Mouse (Mus musculus) kidney, postnatal 25 days (tissue): ENCODE measurements around the gene Mdfi.
A peak's percentile ranks its signal among the peaks of the same experiment; 100 is the strongest.

Source experiments
- DNase-seq, 2 experiments: peaks; one replicate each; pipeline ENCODE4 v3.0.0; 2021; ENCODE audit warnings: mixed read lengths in 2 of 2

Mdfi gene

DNA sequence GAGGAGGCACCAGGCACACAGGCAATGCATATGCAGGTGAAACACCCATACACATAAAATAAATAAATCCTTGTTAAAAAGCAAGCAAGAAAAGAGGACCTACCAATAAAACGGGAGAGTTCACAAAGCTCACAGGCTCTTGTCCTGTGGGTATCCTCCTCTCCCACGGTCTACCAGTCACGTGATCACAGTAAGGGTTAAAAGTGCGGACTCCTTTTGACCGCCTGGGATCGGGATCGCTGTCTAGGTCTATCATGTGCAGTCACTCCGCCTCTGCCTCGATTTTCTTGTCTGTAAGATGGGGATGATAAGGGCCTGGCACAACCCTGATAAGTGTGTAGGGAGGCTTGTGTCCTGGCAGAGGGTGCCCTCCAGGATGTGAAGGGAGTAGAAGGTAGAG lies 37.1 kb downstream of the Mdfi start:
- no peak for DNase-seq

GRCm38 (mm10) chr17:47796968-47797367 lies 37.5 kb downstream of the Mdfi start:
- peak in 1 of 2 experiments; percentile 40 for DNase-seq

- DNase-seq, result peak in 1 of 2 experiments; percentile 36
Observed at GRCm38 (mm10) chr17:47796156-47796816, 38.2 kb downstream of the Mdfi start.

GRCm38 (mm10) chr17:47795446-47795845 lies 39.0 kb downstream of the Mdfi start:
- DNase-seq, result peak; percentile 69 to 75

GRCm38 (mm10) chr17:47793377-47793776 lies 41.1 kb downstream of the Mdfi start:
- DNase-seq, result peak; percentile 89 to 90

DNA sequence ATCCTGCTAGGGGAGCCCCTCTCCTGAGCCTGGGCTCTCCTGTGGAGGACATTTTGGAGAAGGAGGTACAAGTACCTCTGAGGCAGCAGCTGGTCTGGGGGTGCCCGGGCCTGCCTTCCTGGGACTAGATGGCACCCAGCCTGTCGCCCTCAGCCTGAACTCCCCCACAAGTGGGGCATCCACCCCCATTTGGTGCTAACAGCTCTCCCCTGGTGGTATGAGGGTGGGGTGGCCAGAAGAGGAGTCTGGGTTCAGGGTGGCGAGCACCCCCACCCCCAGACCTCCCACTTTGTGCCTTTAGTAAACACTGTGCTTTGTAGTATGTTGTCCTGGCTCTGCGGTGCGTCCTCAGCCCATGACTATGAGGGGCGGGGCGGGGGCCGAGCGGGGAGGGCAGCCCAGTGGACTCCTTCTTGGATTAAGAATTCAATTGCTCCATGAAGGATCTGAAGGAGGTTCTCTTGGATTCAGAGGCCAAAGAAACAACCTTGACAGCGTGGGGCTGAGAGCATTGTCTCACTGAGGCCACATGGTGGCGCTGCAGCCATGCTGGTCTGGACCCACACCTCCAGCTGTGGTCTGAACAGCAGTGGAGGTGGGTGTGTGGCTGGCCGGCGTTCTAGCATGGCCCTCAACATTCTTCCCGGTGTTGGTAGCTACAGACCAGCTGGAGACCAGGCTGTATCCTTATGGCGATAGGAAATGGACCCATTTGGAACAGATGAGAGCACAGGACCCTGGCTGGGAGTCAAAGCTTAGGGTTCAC lies 42.2 kb downstream of the Mdfi start:
- peak; percentile 70 to 72 for DNase-seq

- DNase-seq, result no peak
Observed at GRCm38 (mm10) chr17:47788996-47789395, 45.5 kb downstream of the Mdfi start.

GRCm38 (mm10) chr17:47788306-47788705 lies 46.2 kb downstream of the Mdfi start:
- no peak for DNase-seq

- DNase-seq, result no peak
Observed at GRCm38 (mm10) chr17:47787632-47788031, 46.9 kb downstream of the Mdfi start.

DNA sequence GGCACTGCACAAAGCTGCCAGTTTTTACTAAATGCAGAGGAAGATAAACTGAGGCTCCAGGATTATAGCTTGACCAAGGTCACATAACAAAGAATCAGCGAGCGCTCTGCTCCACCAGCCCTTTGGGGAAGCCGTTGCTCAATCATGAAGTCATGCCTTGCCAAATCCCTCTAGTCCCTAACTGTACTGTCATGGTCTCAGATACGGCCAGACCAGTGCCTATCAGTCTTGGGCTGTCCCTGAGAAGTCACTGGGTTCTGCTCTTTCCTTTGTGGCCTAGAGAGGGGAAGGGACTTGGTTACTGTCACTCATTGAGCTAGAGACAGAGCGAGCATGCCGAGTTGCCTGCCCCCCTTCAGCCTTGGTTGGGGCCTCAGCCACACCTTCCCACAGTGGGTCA lies 50.1 kb downstream of the Mdfi start:
- DNase-seq, result no peak

DNA sequence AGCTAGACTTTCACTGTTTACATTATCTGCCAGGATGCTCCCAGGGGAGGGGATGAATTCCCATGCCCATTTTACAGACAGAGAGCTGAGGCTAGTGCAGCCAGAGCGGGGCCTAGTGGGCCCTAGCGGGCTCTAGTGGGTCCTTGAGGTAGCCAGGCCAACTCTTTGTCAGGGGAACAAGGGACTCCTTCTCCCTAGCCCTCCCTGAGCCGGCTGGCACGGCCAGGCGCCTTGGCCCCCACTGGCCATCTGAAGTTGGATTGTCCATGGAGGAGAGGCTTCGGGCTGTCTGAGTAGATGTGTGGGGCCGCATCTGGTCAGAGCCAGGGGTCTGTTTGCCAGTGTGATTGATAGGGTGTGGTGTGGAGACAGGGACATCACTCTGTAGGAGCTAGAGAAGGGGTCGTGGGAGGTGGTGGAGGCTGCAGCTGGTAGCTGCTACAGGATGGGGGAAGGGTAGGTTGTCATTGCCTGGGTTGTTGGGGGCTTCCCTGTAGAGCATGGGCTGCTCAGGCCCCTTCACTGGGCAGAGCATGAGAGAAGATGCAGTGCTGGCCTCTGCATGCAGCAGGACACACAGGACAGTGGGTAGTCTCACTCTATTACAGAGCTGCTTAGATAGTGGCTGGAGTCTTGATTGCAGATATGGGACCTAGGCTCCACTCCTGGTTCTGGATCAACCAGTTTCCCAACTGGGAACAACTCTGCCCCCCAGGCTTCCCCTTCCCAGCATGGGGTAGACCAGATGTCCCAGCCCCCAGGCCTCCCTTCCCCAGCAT lies 50.9 kb downstream of the Mdfi start:
- DNase-seq, result no peak

DNA sequence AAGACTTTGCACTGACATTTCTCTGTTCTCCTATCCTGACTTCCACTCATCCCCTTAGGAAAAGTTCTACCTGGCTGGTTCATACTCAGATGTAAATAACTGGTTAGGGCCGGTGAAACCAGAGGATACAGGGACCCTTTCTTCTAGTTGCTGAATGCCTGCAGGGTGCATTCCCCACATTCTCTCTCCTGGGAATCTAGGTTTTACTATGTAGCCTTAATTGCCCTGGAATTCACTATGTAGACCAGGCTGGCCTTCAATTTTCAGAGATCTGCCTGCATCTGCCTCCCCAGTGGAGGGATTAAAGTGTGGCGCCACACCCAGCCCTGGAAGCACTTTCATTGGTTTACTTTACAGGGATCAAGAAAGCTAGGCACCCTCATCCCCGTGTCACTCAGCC lies 52.0 kb downstream of the Mdfi start:
- no peak for DNase-seq

- DNase-seq, result no peak
Observed at GRCm38 (mm10) chr17:47780470-47780869, 54.0 kb downstream of the Mdfi start.

GRCm38 (mm10) chr17:47777141-47777540 lies 57.4 kb downstream of the Mdfi start:
- DNase-seq, result no peak

DNA sequence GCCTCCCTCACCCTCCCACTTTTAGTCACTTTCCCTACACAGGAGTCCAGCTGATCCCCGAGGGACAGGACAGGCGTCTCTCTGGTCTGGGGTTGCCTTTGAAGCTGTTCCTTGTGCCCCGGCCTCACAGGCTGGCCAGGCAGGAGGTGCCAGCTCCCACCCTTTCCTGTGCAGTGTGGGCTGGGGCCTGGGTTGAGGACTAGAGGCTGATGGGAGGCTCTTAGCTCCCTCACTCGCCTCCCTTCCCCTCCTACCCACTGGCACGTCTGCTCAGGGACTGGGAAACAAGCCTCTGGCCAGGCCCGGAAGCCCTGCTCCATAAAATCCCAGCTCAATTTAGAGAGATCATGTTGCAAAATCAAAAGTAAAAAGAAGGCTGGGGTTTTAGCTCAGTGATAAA lies 60.9 kb downstream of the Mdfi start:
- peak in 1 of 2 experiments; percentile 42 for DNase-seq

DNA sequence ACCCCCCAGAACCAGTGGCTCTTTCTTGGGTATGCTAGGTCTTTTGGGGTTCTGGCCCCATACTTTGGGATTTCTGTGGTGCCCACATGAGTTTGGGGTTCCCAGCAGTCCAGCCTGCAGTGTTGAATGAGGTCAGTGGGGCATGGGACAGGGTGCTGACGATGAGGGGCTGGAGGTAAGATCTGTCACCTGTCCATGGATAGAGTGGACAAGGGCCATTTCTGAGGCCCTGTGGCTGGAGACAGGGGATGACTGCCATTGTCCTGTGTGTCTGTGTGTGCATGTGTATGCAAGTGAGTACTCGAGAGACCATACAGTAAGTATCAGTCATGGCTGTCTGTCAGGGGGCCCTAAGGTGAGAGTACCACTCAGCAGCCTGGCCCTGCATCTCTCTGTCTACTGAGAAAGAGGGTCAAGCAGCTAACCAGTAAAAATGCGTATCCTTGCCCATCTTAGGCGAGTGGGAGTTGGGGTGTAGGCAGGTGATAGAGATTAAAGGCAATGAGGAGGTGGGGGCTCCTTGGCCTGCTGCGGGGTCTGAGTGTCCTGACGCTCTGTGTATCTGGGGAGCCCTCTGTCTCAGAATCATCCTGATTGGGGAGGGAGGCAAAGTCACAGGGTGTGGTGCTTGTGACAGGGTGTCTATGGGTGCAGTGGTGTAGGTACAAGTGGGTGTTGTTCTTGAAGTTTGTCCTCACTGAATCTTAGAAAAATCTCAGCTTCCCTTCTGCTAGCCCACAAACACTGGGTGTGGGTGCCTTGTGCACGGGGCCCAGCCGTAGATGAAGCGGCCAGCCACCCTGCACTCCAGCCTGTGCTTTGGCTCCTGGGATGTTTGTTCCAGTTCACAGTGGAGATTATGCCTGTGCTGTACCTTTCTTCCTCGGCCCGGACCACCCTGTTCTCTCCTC lies 64.8 kb downstream of the Mdfi start:
- DNase-seq, result no peak

- DNase-seq, result peak in 1 of 2 experiments; percentile 51
Observed at GRCm38 (mm10) chr17:47768707-47769276, 65.7 kb downstream of the Mdfi start.

- peak in 1 of 2 experiments; percentile 33 for DNase-seq
Observed at GRCm38 (mm10) chr17:47767456-47768141, 66.9 kb downstream of the Mdfi start.

GRCm38 (mm10) chr17:47767081-47767455 lies 67.4 kb downstream of the Mdfi start:
- no peak for DNase-seq

DNA sequence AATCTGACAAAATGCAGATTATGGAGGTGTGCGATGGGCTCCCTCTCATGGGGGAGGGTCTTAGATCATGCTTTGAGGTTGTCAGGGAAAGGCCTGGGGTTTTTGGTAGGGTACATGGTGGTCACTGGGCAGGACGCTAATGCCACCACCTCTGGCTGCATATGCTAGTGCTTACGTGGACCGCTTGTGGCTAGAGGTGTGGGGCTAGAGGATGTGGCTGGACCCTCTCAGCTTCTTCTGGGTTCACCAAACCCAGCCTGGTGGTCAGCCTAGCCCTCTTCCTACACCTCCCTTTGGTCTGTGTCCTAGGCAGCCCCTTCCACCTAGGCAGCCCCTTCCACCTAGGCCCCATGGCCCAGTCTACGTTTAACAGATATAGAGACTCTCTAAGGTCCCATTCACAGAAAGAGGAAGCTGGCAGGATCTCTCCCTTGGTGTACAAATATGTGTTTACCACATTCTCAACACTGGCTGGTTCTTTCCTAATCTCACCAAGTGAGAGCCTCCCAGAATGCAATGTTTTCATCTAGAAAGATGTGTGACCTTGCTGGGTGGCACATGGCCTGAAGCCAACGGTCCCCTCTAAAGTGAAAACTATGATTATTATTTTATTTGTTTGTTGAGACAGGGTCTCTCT lies 68.0 kb downstream of the Mdfi start:
- DNase-seq, result no peak

- DNase-seq, result no peak
Observed at GRCm38 (mm10) chr17:47765986-47766385, 68.5 kb downstream of the Mdfi start.
